Mouse (Mus musculus) myocyte (in vitro differentiated cells): ENCODE results near the gene Rasip1. TPM values are rescaled to one million over a fixed set of nuclear protein-coding genes. Genes with fewer than 3 reads are reported as not detected.

Experiments used
- H3K27me3 ChIP-seq: one replicate; pipeline ENCODE4 v1.6.1; 2011; ENCODE audit not compliant: control insufficient read depth, insufficient read depth, insufficient read length
- H3K36me3 ChIP-seq: one replicate; pipeline ENCODE4 v1.6.1; 2011; ENCODE audit not compliant: control insufficient read depth, insufficient read depth
- H3K4me2 ChIP-seq: one replicate; pipeline ENCODE4 v1.6.1; 2011; ENCODE audit warnings: low read depth, control low read depth
- H3K4me3 ChIP-seq: one replicate; pipeline ENCODE4 v1.5.1; 2011; ENCODE audit warnings: mild to moderate bottlenecking, control low read depth, moderate library complexity
- H3K79me2 ChIP-seq: one replicate; pipeline ENCODE4 v1.6.1; 2011; ENCODE audit not compliant: control insufficient read depth, insufficient read depth
- H3ac ChIP-seq: one replicate; pipeline ENCODE4 v1.6.1; 2011; ENCODE audit not compliant: control insufficient read depth, insufficient read length
- CEBPB ChIP-seq: IDR thresholded peaks from 2 replicates; pipeline ENCODE4 v1.6.1; 2011; ENCODE audit warnings: mild to moderate bottlenecking, moderate library complexity; ENCODE audit not compliant: poor library complexity, insufficient read depth, severe bottlenecking
- E2F4 ChIP-seq: IDR thresholded peaks from one replicate; pipeline ENCODE4 v1.6.1; 2011; ENCODE audit warnings: mild to moderate bottlenecking, control low read depth, moderate library complexity; ENCODE audit not compliant: insufficient read depth
- MAX ChIP-seq: IDR thresholded peaks from one replicate; pipeline ENCODE4 v1.6.1; 2011; ENCODE audit warnings: low read depth, mild to moderate bottlenecking, control low read depth
- MYOD1 ChIP-seq, 3 experiments: IDR thresholded peaks; one replicate each; pipeline ENCODE4 v1.6.1; 2011; ENCODE audit warnings: control low read depth in 2 of 3, low read depth in 2 of 3, mild to moderate bottlenecking in 2 of 3, moderate library complexity in 1 of 3; ENCODE audit not compliant: insufficient read length in 2 of 3, control insufficient read depth in 1 of 3
- MYOG ChIP-seq, 3 experiments: IDR thresholded peaks; one replicate each; pipeline ENCODE4 v1.6.1; 2011; ENCODE audit warnings: control low read depth in 2 of 3, low read depth in 2 of 3, mild to moderate bottlenecking in 2 of 3; ENCODE audit not compliant: insufficient read length in 2 of 3, control insufficient read depth in 1 of 3, insufficient read depth in 1 of 3
- POLR2A ChIP-seq: IDR thresholded peaks from one replicate; pipeline ENCODE4 v1.6.1; 2011; ENCODE audit warnings: low read depth, mild to moderate bottlenecking, control low read depth, moderate library complexity; ENCODE audit not compliant: insufficient read length
- POLR2AphosphoS2 ChIP-seq: IDR thresholded peaks from one replicate; pipeline ENCODE4 v1.6.1; 2011; ENCODE audit warnings: low read depth, control low read depth; ENCODE audit not compliant: insufficient read length
- REST ChIP-seq: IDR thresholded peaks from one replicate; pipeline ENCODE4 v1.6.1; 2011; ENCODE audit warnings: mild to moderate bottlenecking, control low read depth, moderate library complexity; ENCODE audit not compliant: insufficient read depth, insufficient read length
- SRF ChIP-seq: IDR thresholded peaks from one replicate; pipeline ENCODE4 v1.6.1; 2011; ENCODE audit warnings: low read depth; ENCODE audit not compliant: control insufficient read depth, insufficient read length
- TCF12 ChIP-seq: IDR thresholded peaks from one replicate; pipeline ENCODE4 v1.6.1; 2011; ENCODE audit warnings: mild to moderate bottlenecking, control low read depth; ENCODE audit not compliant: poor library complexity, insufficient read depth, severe bottlenecking
- TCF3 ChIP-seq: IDR thresholded peaks from one replicate; pipeline ENCODE4 v1.6.1; 2011; ENCODE audit warnings: low read depth, control low read depth; ENCODE audit not compliant: insufficient read length
- USF1 ChIP-seq: IDR thresholded peaks from one replicate; pipeline ENCODE4 v1.6.1; 2011; ENCODE audit warnings: low read depth, mild to moderate bottlenecking, control low read depth, moderate library complexity
- polyA plus RNA-seq: library from polyadenylated mRNA; unstranded; fragments of >200 nt; fragmentation: generic; extraction: Trizol; gene quantifications from one replicate; pipeline ENCODE4 v1.2.1, GENCODE M21; 2012; ENCODE audit warnings: missing spikeins

Gene Rasip1
- polyA plus RNA-seq, 1 experiment, result 0.40 TPM

- Histone ChIP-seq H3ac (no peak within 1 kb of the TSS), H3K27me3 (no peaks in the 10 kb centered on the region), H3K79me2 (no peaks in the 10 kb centered on the region), H3K4me3 (no peak within 1 kb of the TSS), H3K4me2 (no peak within 1 kb of the TSS), H3K36me3 (no peaks in the 10 kb centered on the region)
- no peak for TF ChIP-seq TCF3
Measured at GRCm38 (mm10) chr7:45683396-45684050, 56.2 kb downstream of the Rasip1 start, which contains the start of gene Ntn5. Gene Ntn5, plus strand, starts transcription at chr7:45684022.

- Histone ChIP-seq H3K4me3 (no peak overlapping the region), H3ac (no peak overlapping the region), H3K27me3 (no peaks in the 10 kb centered on the region), H3K4me2 (no peak overlapping the region), H3K36me3 (no peaks in the 10 kb centered on the region), H3K79me2 (no peaks in the 10 kb centered on the region)
- TF ChIP-seq REST (no peak), MYOG (IDR thresholded peaks at IDR 0.05; ENCODE audit: control insufficient read depth in 1 of 3, insufficient read depth in 1 of 3, insufficient read length in 2 of 3, low read depth in 2 of 3) (no peak), MAX (no peak), MYOD1 (IDR thresholded peaks at IDR 0.05; ENCODE audit: control insufficient read depth in 1 of 3, insufficient read length in 2 of 3, low read depth in 2 of 3) (no peak), CEBPB (no peak), POLR2A (no peak), E2F4 (no peak), TCF12 (no peak)
Measured at GRCm38 (mm10) chr7:45685811-45686210, 58.5 kb downstream of the Rasip1 start.

- no peaks in the 10 kb centered on the region for H3K79me2 ChIP-seq
- H3ac ChIP-seq, result no peak overlapping the region
- no peaks in the 10 kb centered on the region for H3K27me3 ChIP-seq
- no peak overlapping the region for H3K4me2 ChIP-seq
- H3K4me3 ChIP-seq, result no peak overlapping the region
- TF ChIP-seq POLR2A, result no peak
- no peak for TF ChIP-seq TCF3
- TF ChIP-seq SRF, result no peak
- no peak for TF ChIP-seq MYOD1 (IDR thresholded peaks at IDR 0.05; ENCODE audit: control insufficient read depth in 1 of 3, insufficient read length in 2 of 3, low read depth in 2 of 3)
- no peak for TF ChIP-seq POLR2AphosphoS2
- no peak for TF ChIP-seq USF1
- H3K36me3 ChIP-seq, result no peaks in the 10 kb centered on the region
Measured at GRCm38 (mm10) chr7:45686841-45687240, 59.6 kb downstream of the Rasip1 start.

Other genes starting within 250 kb of the Rasip1 start
- 189 TPM for gene Snrnp70, start 231.7 kb upstream of the Rasip1 start, polyA plus RNA-seq
- gene Kcna7, start 221.8 kb upstream of the Rasip1 start, polyA plus RNA-seq, result 0.65 TPM
- 1.9 TPM for gene Ntf5, start 213.8 kb upstream of the Rasip1 start, polyA plus RNA-seq
- gene Lhb, start 206.7 kb upstream of the Rasip1 start, polyA plus RNA-seq, result 0.07 TPM
- gene Gys1, start 192.6 kb upstream of the Rasip1 start, polyA plus RNA-seq, result 125 TPM
- gene Ruvbl2, start 189.4 kb upstream of the Rasip1 start, polyA plus RNA-seq, result 118 TPM
- 2,413 TPM for gene Ftl1, start 167.6 kb upstream of the Rasip1 start, polyA plus RNA-seq
- gene Bax, start 160.6 kb upstream of the Rasip1 start, polyA plus RNA-seq, result 249 TPM
- 0.06 TPM for gene Tulp2, start 145.6 kb upstream of the Rasip1 start, polyA plus RNA-seq
- not detected for gene Gm45808, start 140.7 kb upstream of the Rasip1 start, polyA plus RNA-seq
- 0.13 TPM for gene Dhdh, start 138.7 kb upstream of the Rasip1 start, polyA plus RNA-seq
- gene Nucb1, start 117.1 kb upstream of the Rasip1 start, polyA plus RNA-seq, result 135 TPM
- 306 TPM for gene Ppp1r15a, start 101.2 kb upstream of the Rasip1 start, polyA plus RNA-seq
- gene Plekha4, start 101.2 kb upstream of the Rasip1 start, polyA plus RNA-seq, result 2.6 TPM
- 1.9 TPM for gene Hsd17b14, start 72.6 kb upstream of the Rasip1 start, polyA plus RNA-seq
- 54.1 TPM for gene Bcat2, start 57.3 kb upstream of the Rasip1 start, polyA plus RNA-seq
- 486 TPM for gene Fgf21, start 12.0 kb upstream of the Rasip1 start, polyA plus RNA-seq
- 3.8 TPM for gene Fut1, start 10.2 kb upstream of the Rasip1 start, polyA plus RNA-seq
- gene Izumo1, start 5.7 kb upstream of the Rasip1 start, polyA plus RNA-seq, result not detected
- gene Mamstr, start 12.5 kb downstream of the Rasip1 start, polyA plus RNA-seq, result 12.5 TPM
- 0.41 TPM for gene Fut2, start 38.9 kb downstream of the Rasip1 start, polyA plus RNA-seq
- 3.6 TPM for gene Ntn5, start 56.5 kb downstream of the Rasip1 start, polyA plus RNA-seq
- 0.41 TPM for gene Sec1, start 66.9 kb downstream of the Rasip1 start, polyA plus RNA-seq
- gene Car11, start 72.4 kb downstream of the Rasip1 start, polyA plus RNA-seq, result 3.6 TPM
- 26.2 TPM for gene Dbp, start 77.6 kb downstream of the Rasip1 start, polyA plus RNA-seq
- 3,224 TPM for gene Rpl18, start 88.0 kb downstream of the Rasip1 start, polyA plus RNA-seq
- gene Sphk2, start 90.5 kb downstream of the Rasip1 start, polyA plus RNA-seq, result 22.8 TPM
- 0.18 TPM for gene Fam83e, start 93.7 kb downstream of the Rasip1 start, polyA plus RNA-seq
- gene Spaca4, start 98.3 kb downstream of the Rasip1 start, polyA plus RNA-seq, result not detected
- 0.11 TPM for gene Lmtk3, start 156.2 kb downstream of the Rasip1 start, polyA plus RNA-seq
- 0.47 TPM for gene Sult2b1, start 157.2 kb downstream of the Rasip1 start, polyA plus RNA-seq
- 145 TPM for gene Cyth2, start 187.1 kb downstream of the Rasip1 start, polyA plus RNA-seq
- 0.05 TPM for gene Kcnj14, start 197.3 kb downstream of the Rasip1 start, polyA plus RNA-seq
- gene Grwd1, start 203.5 kb downstream of the Rasip1 start, polyA plus RNA-seq, result 36.2 TPM
- gene Kdelr1, start 245.3 kb downstream of the Rasip1 start, polyA plus RNA-seq, result 132 TPM